Mouse (Mus musculus) left cerebral cortex, adult 2 months (tissue): ENCODE results near the gene Cd8a. TPM values are rescaled to one million over a fixed set of nuclear protein-coding genes. Genes with fewer than 3 reads are reported as not detected.

ENCODE experiments used
- DNase-seq, 2 experiments: peaks; one replicate each; pipeline ENCODE4 v3.0.0; 2021 to 2022; ENCODE audit warnings: low spot score in 2 of 2, mixed read lengths in 1 of 2; ENCODE audit errors: extremely low spot score in 1 of 2
- H3K27ac ChIP-seq: fragments of 200-600 bp; 2 replicates; pipeline ENCODE4 v1.8.1; 2022
- H3K4me3 ChIP-seq: fragments of 200-600 bp; 2 replicates; pipeline ENCODE4 v1.8.1; 2022
- CTCF ChIP-seq: fragments of 200-600 bp; IDR thresholded peaks from 2 replicates; pipeline ENCODE4 v1.8.1; 2022; ENCODE audit warnings: antibody characterized with exemption, mild to moderate bottlenecking, moderate library complexity
- intact Hi-C: fragments of 180-260 bp; cut with DNase I; formaldehyde crosslinking; loops from one replicate; pipeline ENCODE4 v1.15.1; 2025
- total RNA-seq, 2 experiments: library from RNA; stranded (reverse); gene quantifications; 2 replicates each; pipeline ENCODE4 v1.2.3; 2021

The Cd8a gene
- total RNA-seq, 2 experiments from 2014 or later = not detected

GRCm38 (mm10) chr6:71374311-71374829, 1.1 kb downstream of the Cd8a start:
- DNase-seq = no peak
- no peak overlapping the region for H3K27ac ChIP-seq
- H3K4me3 ChIP-seq = no peak overlapping the region
- intact Hi-C loops = no loop called here
- TF ChIP-seq CTCF = no peak

GRCm38 (mm10) chr6:71374921-71375320, 1.7 kb downstream of the Cd8a start:
- no peak overlapping the region for H3K4me3 ChIP-seq
- no peak for TF ChIP-seq CTCF
- intact Hi-C loops = no loop called here
- H3K27ac ChIP-seq = no peak overlapping the region
- no peak for DNase-seq

DNA sequence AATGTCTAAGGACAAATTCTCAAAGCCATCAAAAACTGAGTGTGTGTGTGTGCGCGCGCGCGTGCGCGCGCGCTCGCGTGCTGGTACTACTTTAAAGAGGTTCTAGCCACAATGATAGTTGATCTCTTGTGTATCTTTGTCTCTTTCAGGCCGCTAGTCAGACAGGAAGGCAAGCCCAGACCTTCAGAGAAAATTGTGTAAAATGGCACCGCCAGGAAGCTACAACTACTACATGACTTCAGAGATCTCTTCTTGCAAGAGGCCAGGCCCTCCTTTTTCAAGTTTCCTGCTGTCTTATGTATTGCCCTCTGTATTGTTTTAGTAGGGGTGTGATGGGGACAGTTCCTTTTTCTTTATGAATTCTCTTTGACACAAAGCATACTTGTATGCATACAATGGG, 3.5 kb downstream of the Cd8a start:
- no peak for TF ChIP-seq CTCF
- intact Hi-C loops = no loop called here
- Histone ChIP-seq H3K27ac (no peak overlapping the region), H3K4me3 (no peak overlapping the region)
- DNase-seq = no peak

DNA sequence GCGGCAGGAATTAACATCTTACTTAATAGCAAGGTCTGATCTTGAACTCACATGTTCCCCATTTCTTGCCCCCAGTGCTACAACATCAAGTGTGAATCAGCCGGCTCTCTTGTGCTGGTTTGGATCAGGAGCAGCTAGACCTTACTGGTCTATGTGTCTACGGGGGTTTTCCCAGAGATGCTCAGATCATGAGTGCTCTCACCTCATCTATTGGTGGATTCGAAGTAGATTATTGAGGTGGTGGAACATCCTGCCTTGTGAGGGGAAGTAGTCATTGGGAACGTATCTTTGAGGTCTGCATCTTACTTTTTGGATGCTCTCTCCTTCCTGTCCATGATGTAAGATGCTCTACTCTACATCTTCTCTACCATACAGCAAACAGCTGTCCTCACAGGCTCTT, 8.4 kb downstream of the Cd8a start:
- H3K27ac ChIP-seq = no peak overlapping the region
- DNase-seq = no peak
- intact Hi-C loops = no loop called here
- no peak for TF ChIP-seq CTCF
- no peak overlapping the region for H3K4me3 ChIP-seq

- TF ChIP-seq CTCF = no peak
- intact Hi-C loops = no loop called here
- no peak for DNase-seq
- no peak overlapping the region for H3K4me3 ChIP-seq
- H3K27ac ChIP-seq = no peak overlapping the region
These were observed 17.3 kb downstream of the Cd8a start for GRCm38 (mm10) chr6:71390496-71390895.

GRCm38 (mm10) chr6:71396016-71396415, 22.8 kb downstream of the Cd8a start:
- Histone ChIP-seq H3K27ac (no peak overlapping the region), H3K4me3 (no peak overlapping the region)
- intact Hi-C loops = loop anchor here (5.0 kb wide), 2 partner anchors 94 to 124 kb away; partner anchors contain the start of gene Krcc1
- TF ChIP-seq CTCF = no peak
- no peak for DNase-seq

GRCm38 (mm10) chr6:71396761-71397160, 23.5 kb downstream of the Cd8a start:
- no peak overlapping the region for H3K4me3 ChIP-seq
- TF ChIP-seq CTCF = no peak
- DNase-seq = no peak
- no peak overlapping the region for H3K27ac ChIP-seq
- intact Hi-C loops = loop anchor here (5.0 kb wide), 2 partner anchors 94 to 124 kb away; partner anchors contain the start of gene Krcc1

GRCm38 (mm10) chr6:71398829-71399609, 25.8 kb downstream of the Cd8a start:
- intact Hi-C loops = loop anchor here (5.0 kb wide), 2 partner anchors 97 to 127 kb away; partner anchors contain the start of gene Krcc1
- peak in 1 of 2 experiments; percentile 32 for DNase-seq
- Histone ChIP-seq H3K27ac (no peak overlapping the region), H3K4me3 (no peak overlapping the region)
- TF ChIP-seq CTCF = peak; percentile 64

DNA sequence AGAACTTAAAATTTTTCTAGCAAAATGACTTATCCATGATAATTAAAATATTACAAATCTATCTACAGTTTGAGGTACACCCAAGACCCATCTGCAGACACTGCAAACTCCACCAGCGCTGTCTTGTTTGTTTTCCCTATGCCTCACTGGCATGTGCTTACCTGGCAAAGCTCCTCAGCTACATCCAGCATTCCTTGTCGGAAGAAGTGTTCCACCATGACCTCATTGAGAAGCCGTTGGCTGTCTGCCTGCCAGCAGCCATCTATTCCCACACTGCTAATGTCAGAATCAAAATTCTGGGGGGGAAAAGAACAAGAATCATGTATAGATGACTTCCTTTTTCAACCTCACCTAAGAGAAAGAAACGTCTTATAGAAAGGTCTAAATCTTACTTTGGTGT, 41.4 kb downstream of the Cd8a start:
- no peak for DNase-seq
- intact Hi-C loops = no loop called here
- H3K27ac ChIP-seq = no peak overlapping the region
- TF ChIP-seq CTCF = no peak
- H3K4me3 ChIP-seq = no peak overlapping the region

DNA sequence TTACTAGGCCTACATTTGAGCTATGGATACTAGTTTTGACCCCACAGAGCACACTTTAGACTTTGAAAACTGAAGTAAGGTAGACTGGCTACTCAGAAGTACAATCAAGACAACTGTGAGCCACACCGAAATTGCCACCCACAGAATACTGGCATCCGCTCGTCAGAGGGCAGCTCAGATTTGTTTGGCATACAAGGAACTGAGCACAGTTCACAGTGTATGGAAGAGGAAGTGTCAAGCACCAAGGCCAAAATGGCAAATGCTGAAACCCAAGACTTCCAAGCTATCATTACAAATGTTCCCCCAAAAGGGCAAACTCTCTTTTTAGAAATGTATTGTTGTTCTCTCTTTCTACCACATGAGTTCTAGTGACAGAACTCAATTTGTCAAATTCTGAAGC, 42.2 kb downstream of the Cd8a start:
- no peak overlapping the region for H3K27ac ChIP-seq
- TF ChIP-seq CTCF = no peak
- intact Hi-C loops = no loop called here
- H3K4me3 ChIP-seq = no peak overlapping the region
- no peak for DNase-seq

DNA sequence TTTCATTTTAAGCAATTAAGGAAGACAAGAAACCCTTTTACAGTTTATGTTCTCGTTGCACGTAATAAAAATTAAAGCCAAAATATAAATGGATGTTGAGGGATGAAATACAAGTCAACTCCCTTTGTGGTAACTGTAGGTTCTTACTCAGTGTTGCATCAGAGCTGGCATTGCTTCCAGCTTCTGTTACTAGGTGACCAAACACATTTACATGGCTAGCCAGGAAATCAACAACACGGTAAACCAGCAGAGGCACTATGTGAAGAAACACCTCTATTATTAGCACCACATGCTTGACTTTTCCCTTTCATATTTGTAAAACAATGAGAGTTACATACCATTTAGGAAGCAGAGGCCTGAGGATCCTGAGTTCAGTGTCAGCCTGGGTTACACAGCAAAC, 45.6 kb downstream of the Cd8a start:
- no peak for DNase-seq
- Histone ChIP-seq H3K4me3 (no peak overlapping the region), H3K27ac (no peak overlapping the region)
- intact Hi-C loops = no loop called here
- no peak for TF ChIP-seq CTCF

GRCm38 (mm10) chr6:71420848-71421247, 47.6 kb downstream of the Cd8a start:
- TF ChIP-seq CTCF = no peak
- DNase-seq = no peak
- no peak overlapping the region for H3K27ac ChIP-seq
- intact Hi-C loops = no loop called here
- no peak overlapping the region for H3K4me3 ChIP-seq

DNA sequence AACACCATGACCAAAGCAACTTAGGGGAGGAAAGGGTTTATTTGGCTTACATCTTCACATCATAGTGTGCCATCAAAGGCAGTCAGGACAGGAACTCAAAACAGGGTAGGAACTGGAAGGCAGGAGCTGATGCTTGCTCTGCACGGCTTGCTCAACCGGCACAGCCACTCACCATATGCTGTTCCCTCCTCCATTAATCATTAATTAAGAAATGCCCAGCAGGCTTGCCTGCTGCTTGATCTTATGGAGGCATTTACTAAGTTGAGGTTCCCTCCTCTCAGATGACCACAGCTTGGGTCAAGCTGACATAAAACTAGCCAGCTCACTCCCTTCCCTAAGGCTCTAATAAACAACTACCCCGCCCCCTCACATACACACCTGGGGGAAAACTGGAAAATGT, 48.9 kb downstream of the Cd8a start:
- H3K27ac ChIP-seq = no peak overlapping the region
- TF ChIP-seq CTCF = no peak
- H3K4me3 ChIP-seq = no peak overlapping the region
- intact Hi-C loops = no loop called here
- no peak for DNase-seq
